Mouse (Mus musculus) lung, postnatal 36 days (tissue): ENCODE measurements around the gene Cul1.
"Not testable (repeated sequence)": the region's sequence is repeated elsewhere in the genome, so short reads cannot be mapped to it uniquely, and the experiment has no call there.

ENCODE experiments used
- DNase-seq: peaks from one replicate; pipeline ENCODE4 v3.0.0; 2022; ENCODE audit warnings: mixed read lengths

Gene Cul1

GRCm38 (mm10) chr6:47453098-47453497, at the start of gene Cul1:
Cul1 (plus strand) TSS chr6:47453398.
- DNase-seq, result no peak

- DNase-seq, result peak; percentile 21
These were observed 48.5 kb upstream of the Cul1 start for GRCm38 (mm10) chr6:47404419-47405382.

GRCm38 (mm10) chr6:47412886-47413606, 40.2 kb upstream of the Cul1 start:
- no peak for DNase-seq

- no peak for DNase-seq
These were observed 39.5 kb upstream of the Cul1 start for GRCm38 (mm10) chr6:47413656-47414055.

- DNase-seq, result peak; percentile 72
These were observed 34.5 kb upstream of the Cul1 start for GRCm38 (mm10) chr6:47418691-47419090.

- no peak for DNase-seq
These were observed 33.0 kb upstream of the Cul1 start for GRCm38 (mm10) chr6:47420156-47420555.

- DNase-seq, result no peak
These were observed 32.0 kb upstream of the Cul1 start for GRCm38 (mm10) chr6:47421221-47421620.

GRCm38 (mm10) chr6:47426136-47426535, 27.1 kb upstream of the Cul1 start:
- no peak for DNase-seq

GRCm38 (mm10) chr6:47426556-47426955, 26.6 kb upstream of the Cul1 start:
- not testable (repeated sequence) for DNase-seq

GRCm38 (mm10) chr6:47432795-47433194, 20.4 kb upstream of the Cul1 start:
- not testable (repeated sequence) for DNase-seq

GRCm38 (mm10) chr6:47440080-47440479, 13.1 kb upstream of the Cul1 start:
- DNase-seq, result no peak

GRCm38 (mm10) chr6:47447658-47448057, 5.5 kb upstream of the Cul1 start:
- DNase-seq, result no peak

- no peak for DNase-seq
These were observed 428 bp downstream of the Cul1 start for GRCm38 (mm10) chr6:47453522-47454130.

- DNase-seq, result peak; percentile 87
These were observed 955 bp downstream of the Cul1 start for GRCm38 (mm10) chr6:47454131-47454574.

GRCm38 (mm10) chr6:47454575-47455571, 1.7 kb downstream of the Cul1 start:
- DNase-seq, result peak; percentile 60

GRCm38 (mm10) chr6:47455843-47456242, 2.6 kb downstream of the Cul1 start:
- no peak for DNase-seq

GRCm38 (mm10) chr6:47456853-47457252, 3.7 kb downstream of the Cul1 start:
- no peak for DNase-seq

- DNase-seq, result peak; percentile 16
These were observed 12.2 kb downstream of the Cul1 start for GRCm38 (mm10) chr6:47465400-47465799.

- no peak for DNase-seq
These were observed 13.3 kb downstream of the Cul1 start for GRCm38 (mm10) chr6:47466488-47466887.

- no peak for DNase-seq
These were observed 13.9 kb downstream of the Cul1 start for GRCm38 (mm10) chr6:47467058-47467457.

GRCm38 (mm10) chr6:47469760-47470159, 16.6 kb downstream of the Cul1 start:
- no peak for DNase-seq

- DNase-seq, result peak; percentile 14
These were observed 19.2 kb downstream of the Cul1 start for GRCm38 (mm10) chr6:47472444-47472843.
